Mouse (Mus musculus) thymus, adult 2 months (tissue): ENCODE data around the gene Olfr689. TPM values are rescaled to one million over a fixed set of nuclear protein-coding genes. Genes with fewer than 3 reads are reported as not detected.

Experiments used
- DNase-seq: peaks from one replicate; pipeline ENCODE4 v3.0.0; 2021
- H3K27ac ChIP-seq: fragments of 200-500 bp; 2 replicates; pipeline ENCODE4 v1.5.1; 2012; ENCODE audit warnings: low read length, control low read depth; ENCODE audit not compliant: control insufficient read depth, insufficient read depth
- H3K27me3 ChIP-seq: fragments of 200-500 bp; 2 replicates; pipeline ENCODE4 v1.6.1; 2012; ENCODE audit warnings: mild to moderate bottlenecking, low read length, moderate library complexity, mixed read lengths; ENCODE audit not compliant: control insufficient read depth, insufficient read depth
- H3K36me3 ChIP-seq: fragments of 200-500 bp; 2 replicates; pipeline ENCODE4 v1.6.1; 2012; ENCODE audit warnings: mild to moderate bottlenecking, low read length, moderate library complexity; ENCODE audit not compliant: control insufficient read depth, insufficient read depth
- H3K4me1 ChIP-seq: fragments of 200-500 bp; replicated peaks from 2 replicates; pipeline ENCODE4 v1.6.1; 2012; ENCODE audit warnings: low read length; ENCODE audit not compliant: control insufficient read depth, insufficient read depth
- H3K4me3 ChIP-seq: fragments of 200-500 bp; 2 replicates; pipeline ENCODE4 v1.5.1; 2012; ENCODE audit warnings: mild to moderate bottlenecking, low read length, control low read depth, moderate library complexity; ENCODE audit not compliant: control insufficient read depth, insufficient read depth
- CTCF ChIP-seq: fragments of 200-500 bp; IDR thresholded peaks from 2 replicates; pipeline ENCODE4 v1.5.1; 2012; ENCODE audit warnings: mild to moderate bottlenecking, control low read depth, low read length, moderate library complexity, borderline replicate concordance; ENCODE audit not compliant: control insufficient read depth, poor library complexity, insufficient read depth; ENCODE audit errors: extremely low read depth
- POLR2A ChIP-seq: fragments of 200-500 bp; IDR thresholded peaks from 2 replicates; pipeline ENCODE4 v1.6.1; 2012; ENCODE audit warnings: mild to moderate bottlenecking, low read length, control low read depth, moderate library complexity; ENCODE audit not compliant: control insufficient read depth, poor library complexity, insufficient read depth; ENCODE audit errors: extremely low read depth
- WGBS: fragments of 180-500 bp; shearing (Covaris S2); methylation state at CpG from one replicate; pipeline ENCODE4 v1.1.7; 2018; 5-methylcytosine and 5-hydroxymethylcytosine counted together
- polyA plus RNA-seq: library from polyadenylated mRNA; depleted of rRNA; stranded (reverse); fragments of >200 nt; gene quantifications from 2 replicates; pipeline ENCODE4 v1.2.3, GENCODE M21; 2012; rRNA removed

Gene Olfr689
- not detected in 2 replicates for polyA plus RNA-seq

DNA sequence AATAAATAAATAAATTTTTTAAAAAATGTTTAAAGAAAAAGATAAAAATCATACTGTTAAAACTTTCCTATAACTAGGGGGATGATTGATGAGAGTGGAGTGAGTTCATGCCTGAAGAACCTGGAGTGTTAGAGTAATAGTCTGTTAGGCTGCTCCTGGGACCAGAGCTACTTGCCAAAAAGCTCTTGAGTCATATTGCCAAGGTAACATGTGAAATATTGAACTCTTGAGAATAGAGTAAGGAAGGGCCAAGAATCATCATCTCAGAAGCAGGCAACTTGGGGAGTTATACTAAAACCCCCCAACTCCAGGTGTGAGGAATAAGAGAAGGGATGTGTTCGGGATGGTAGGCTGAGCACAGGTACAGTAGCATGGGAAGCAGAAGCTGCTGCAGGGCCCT is at the start of gene Olfr689:
Gene Olfr689 (plus strand): TSS at position 301 of the 400 bp plus-strand sequence.
- Histone ChIP-seq H3K4me1 (no peaks in the 10 kb centered on the region), H3K36me3 (no peaks in the 10 kb centered on the region), H3K4me3 (no peak within 1 kb of the TSS), H3K27ac (no peak within 1 kb of the TSS), H3K27me3 (no peaks in the 10 kb centered on the region)
- DNase-seq, result no peak
- TF ChIP-seq POLR2A (no peak), CTCF (no peak)
- 84% methylated on average over 1 of the region's 1 CpGs for WGBS

DNA sequence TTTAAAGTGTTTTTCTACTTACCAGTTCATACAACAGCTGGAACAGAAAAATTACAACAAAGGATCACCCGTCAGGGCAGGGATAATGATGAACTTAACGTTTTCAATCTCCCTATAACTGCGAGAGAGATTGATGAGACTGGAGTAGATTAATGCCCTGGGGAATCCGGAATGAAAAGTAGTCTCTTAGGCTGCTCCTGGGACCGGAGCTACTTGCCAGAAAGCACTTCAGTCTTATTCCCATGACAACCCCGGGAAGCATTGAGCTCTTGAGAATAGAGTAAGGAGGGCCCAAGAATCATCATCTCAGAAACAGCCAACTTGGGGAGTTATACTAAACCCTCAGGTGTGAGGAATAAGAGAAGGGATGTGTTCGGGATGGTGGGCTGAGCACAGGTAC is 38.5 kb upstream of the Olfr689 start:
- TF ChIP-seq CTCF (no peak), POLR2A (no peak)
- Histone ChIP-seq H3K4me3 (no peak overlapping the region), H3K36me3 (no peaks in the 10 kb centered on the region), H3K27ac (no peak overlapping the region), H3K27me3 (no peaks in the 10 kb centered on the region), H3K4me1 (no peaks in the 10 kb centered on the region)
- DNase-seq, result no peak
- 90% methylated on average over 7 of the region's 7 CpGs for WGBS

DNA sequence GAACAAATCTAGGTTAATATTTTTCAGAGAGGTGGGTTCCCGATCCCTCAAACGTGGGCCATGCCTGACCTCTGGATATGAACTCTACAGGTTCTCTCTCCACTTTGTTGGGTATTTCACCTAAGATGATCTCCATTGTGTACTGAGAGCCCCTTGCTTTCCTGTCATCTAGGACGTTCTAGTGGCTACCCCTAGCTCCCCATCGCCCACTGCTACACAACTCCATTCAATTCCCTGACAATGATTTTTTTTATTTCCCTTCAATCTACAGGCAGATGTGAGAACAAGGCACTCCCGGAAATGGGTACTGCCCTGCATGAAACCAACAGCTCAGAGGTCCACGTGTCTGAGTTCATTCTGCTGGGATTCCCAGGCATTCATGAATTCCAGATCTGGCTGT is 23.2 kb upstream of the Olfr689 start, which contains the start of gene Olfr688:
Gene Olfr688 (plus strand): TSS at position 301 of the 400 bp plus-strand sequence.
- TF ChIP-seq CTCF (no peak), POLR2A (no peak)
- 84% methylated on average over 6 of the region's 6 CpGs for WGBS
- H3K27me3 ChIP-seq, result no peaks in the 10 kb centered on the region

GRCm38 (mm10) chr7:105290051-105290450 is 20.9 kb upstream of the Olfr689 start:
- Histone ChIP-seq H3K27ac (no peak overlapping the region), H3K4me3 (no peak overlapping the region), H3K36me3 (no peaks in the 10 kb centered on the region), H3K27me3 (no peaks in the 10 kb centered on the region), H3K4me1 (no peaks in the 10 kb centered on the region)
- no peak for DNase-seq
- no peak for TF ChIP-seq CTCF
- no peak for TF ChIP-seq POLR2A

More for the DNA sequence above, 23.2 kb upstream of the Olfr689 start, which contains the start of gene Olfr688:
- no peak for DNase-seq
- Histone ChIP-seq H3K27ac (no peak within 1 kb of the TSS), H3K4me3 (no peak within 1 kb of the TSS), H3K36me3 (no peaks in the 10 kb centered on the region), H3K4me1 (no peaks in the 10 kb centered on the region)

- TF ChIP-seq CTCF (no peak), POLR2A (no peak)
- no peak for DNase-seq
- Histone ChIP-seq H3K4me1 (no peaks in the 10 kb centered on the region), H3K4me3 (no peak overlapping the region), H3K36me3 (no peaks in the 10 kb centered on the region), H3K27me3 (no peaks in the 10 kb centered on the region), H3K27ac (no peak overlapping the region)
- 79% methylated on average over 2 of the region's 2 CpGs for WGBS
These were observed 14.3 kb downstream of the Olfr689 start for GRCm38 (mm10) chr7:105325302-105325701.

- Histone ChIP-seq H3K4me1 (no peaks in the 10 kb centered on the region), H3K36me3 (no peaks in the 10 kb centered on the region), H3K27me3 (no peaks in the 10 kb centered on the region), H3K27ac (no peak within 1 kb of the TSS), H3K4me3 (no peak within 1 kb of the TSS)
- no peak for DNase-seq
- TF ChIP-seq CTCF (no peak), POLR2A (no peak)
- WGBS, result 81% methylated on average over 1 of the region's 1 CpGs
These were observed 23.0 kb downstream of the Olfr689 start, which contains the start of gene Olfr690 for GRCm38 (mm10) chr7:105334004-105334403. Olfr690 (minus strand) TSS chr7:105334104.

GRCm38 (mm10) chr7:105342170-105342569 is 31.2 kb downstream of the Olfr689 start, which contains the start of gene Olfr691:
Olfr691 (minus strand) TSS chr7:105342270.
- WGBS, result 44% methylated on average over 1 of the region's 1 CpGs
- H3K4me1 ChIP-seq, result no peaks in the 10 kb centered on the region
- DNase-seq, result no peak
- TF ChIP-seq POLR2A (no peak), CTCF (no peak)
- H3K27ac ChIP-seq, result no peak within 1 kb of the TSS
- no peaks in the 10 kb centered on the region for H3K27me3 ChIP-seq
- no peak within 1 kb of the TSS for H3K4me3 ChIP-seq
- no peaks in the 10 kb centered on the region for H3K36me3 ChIP-seq
